Mouse (Mus musculus) forebrain, embryonic 12.5 days (tissue): Measurements from ENCODE around the gene Fggy. TPM values are rescaled to one million over a fixed set of nuclear protein-coding genes. Genes with fewer than 3 reads are reported as not detected.
A peak's percentile ranks its signal among the peaks of the same experiment; 100 is the strongest.

ENCODE experiments used
- ATAC-seq: fragments of 200-750 bp; cut with Nextera tagmentation; 2 replicates; pipeline ENCODE4 v1.8.0; 2017; ENCODE audit warnings: moderate TSS enrichment; ENCODE audit not compliant: low FRiP score
- H3K27ac ChIP-seq: fragments of 300-500 bp; sonication (generic); 2 replicates; pipeline ENCODE4 v1.5.1; 2016; ENCODE audit warnings: mild to moderate bottlenecking
- H3K27me3 ChIP-seq: fragments of 300-500 bp; sonication (generic); 2 replicates; pipeline ENCODE4 v1.6.1; 2016; ENCODE audit warnings: mild to moderate bottlenecking
- H3K36me3 ChIP-seq: fragments of 300-500 bp; sonication (generic); replicated peaks from 2 replicates; pipeline ENCODE4 v1.6.1; 2016; ENCODE audit warnings: mild to moderate bottlenecking
- H3K4me1 ChIP-seq: fragments of 300-500 bp; sonication (generic); 2 replicates; pipeline ENCODE4 v1.6.1; 2016
- H3K4me2 ChIP-seq: fragments of 300-500 bp; sonication (generic); 2 replicates; pipeline ENCODE4 v1.6.1; 2016; ENCODE audit warnings: mild to moderate bottlenecking, moderate library complexity
- H3K4me3 ChIP-seq: fragments of 300-500 bp; sonication (generic); replicated peaks from 2 replicates; pipeline ENCODE4 v1.5.1; 2016; ENCODE audit warnings: mild to moderate bottlenecking
- H3K9ac ChIP-seq: fragments of 300-500 bp; sonication (generic); 2 replicates; pipeline ENCODE4 v1.6.1; 2016; ENCODE audit warnings: mild to moderate bottlenecking
- H3K9me3 ChIP-seq: fragments of 300-500 bp; sonication (generic); 2 replicates; pipeline ENCODE4 v1.6.1; 2016
- WGBS: fragments of 180-500 bp; shearing (Covaris S2); methylation state at CpG from one replicate; pipeline ENCODE4 v1.1.7; 2016; 5-methylcytosine and 5-hydroxymethylcytosine counted together
- polyA plus RNA-seq: library from polyadenylated mRNA; unstranded; fragments of >200 nt; fragmentation: Nextera tagmentation; extraction: Ambion mirVana; gene quantifications from 2 replicates; pipeline ENCODE4 v1.2.1, GENCODE M21; 2016

The Fggy gene
- polyA plus RNA-seq, 1 experiment from 2014 or later: 7.7 TPM

DNA sequence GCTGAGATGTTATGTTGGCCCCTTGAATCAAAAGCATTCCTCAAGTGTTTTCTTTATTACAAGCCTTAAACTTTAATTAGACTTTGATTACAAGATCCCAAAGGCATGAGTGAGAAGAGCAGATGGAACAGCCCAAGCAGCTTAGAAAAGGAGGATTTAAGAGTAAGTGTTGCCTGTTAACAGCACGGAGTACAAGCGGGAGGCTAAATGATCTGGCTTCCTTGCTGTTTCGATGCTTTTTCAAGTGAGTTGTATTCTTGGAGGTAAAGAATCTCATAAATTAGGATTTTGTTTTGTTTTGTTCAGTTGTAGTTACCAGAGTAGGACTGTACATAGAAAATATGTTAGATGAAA lies 92.2 kb downstream of the Fggy start:
- Histone ChIP-seq H3K9ac (no peak overlapping the region), H3K9me3 (no peaks in the 10 kb centered on the region), H3K4me3 (no peak overlapping the region), H3K36me3 (no peaks in the 10 kb centered on the region), H3K27ac (no peak overlapping the region), H3K4me2 (no peak overlapping the region), H3K27me3 (no peaks in the 10 kb centered on the region), H3K4me1 (peaks cover 24% of the 10 kb centered on the region)
- no peak for ATAC-seq
- WGBS: 88% methylated on average over 3 of the region's 3 CpGs

DNA sequence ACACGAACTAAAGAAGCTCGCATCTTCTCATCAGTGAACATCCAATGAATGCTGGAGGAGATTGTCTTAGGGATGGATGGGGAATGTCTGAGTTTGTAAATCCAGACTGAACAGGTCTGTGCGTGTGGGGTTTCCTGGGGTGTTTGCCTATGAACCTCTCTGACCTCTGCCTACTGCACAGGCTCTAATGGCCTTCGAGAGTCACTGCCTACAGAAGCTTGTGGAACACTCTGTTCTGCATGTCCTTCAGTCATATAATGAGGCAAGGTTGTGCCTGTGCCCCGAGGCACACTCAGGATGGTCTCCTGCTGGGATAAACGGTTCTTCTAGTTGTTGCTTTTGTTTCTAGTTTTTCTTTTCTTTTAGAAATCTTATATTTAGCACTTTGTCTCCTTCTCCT lies 92.7 kb downstream of the Fggy start:
- Histone ChIP-seq H3K4me3 (no peak overlapping the region), H3K4me2 (no peak overlapping the region), H3K27me3 (no peaks in the 10 kb centered on the region), H3K9me3 (no peaks in the 10 kb centered on the region), H3K9ac (no peak overlapping the region), H3K36me3 (no peaks in the 10 kb centered on the region), H3K27ac (no peak overlapping the region), H3K4me1 (peaks cover 24% of the 10 kb centered on the region)
- WGBS: 57% methylated on average over 6 of the region's 6 CpGs
- no peak for ATAC-seq

DNA sequence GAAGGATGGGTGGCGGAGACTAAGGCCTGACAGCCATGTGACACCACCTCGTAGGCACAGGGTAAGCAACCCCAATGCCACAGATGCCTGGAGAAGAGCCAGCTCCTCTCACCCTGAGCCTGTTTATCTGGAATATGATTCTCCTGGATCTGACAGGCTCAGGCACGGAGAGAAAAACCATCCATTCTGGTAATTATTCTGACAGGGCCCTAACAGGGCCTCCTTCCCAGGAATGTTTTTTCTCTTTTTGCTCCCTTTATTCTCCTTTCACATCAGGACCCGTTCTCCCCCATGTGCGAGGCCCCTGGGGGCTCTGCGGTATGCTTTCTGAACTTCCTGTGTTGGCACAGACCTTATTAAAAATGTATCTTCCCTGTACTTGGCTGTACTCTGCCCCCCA lies 94.7 kb downstream of the Fggy start:
- no peak overlapping the region for H3K9ac ChIP-seq
- H3K27me3 ChIP-seq: no peaks in the 10 kb centered on the region
- peaks cover 24% of the 10 kb centered on the region for H3K4me1 ChIP-seq
- no peaks in the 10 kb centered on the region for H3K36me3 ChIP-seq
- H3K27ac ChIP-seq: 0 out of 2 replicates have a peak overlapping the region, but pooled peaks have one; percentile 15
- no peaks in the 10 kb centered on the region for H3K9me3 ChIP-seq
- 43% methylated on average over 6 of the region's 6 CpGs for WGBS
- ATAC-seq: no peak
- H3K4me2 ChIP-seq: no peak overlapping the region
- H3K4me3 ChIP-seq: no peak overlapping the region

DNA sequence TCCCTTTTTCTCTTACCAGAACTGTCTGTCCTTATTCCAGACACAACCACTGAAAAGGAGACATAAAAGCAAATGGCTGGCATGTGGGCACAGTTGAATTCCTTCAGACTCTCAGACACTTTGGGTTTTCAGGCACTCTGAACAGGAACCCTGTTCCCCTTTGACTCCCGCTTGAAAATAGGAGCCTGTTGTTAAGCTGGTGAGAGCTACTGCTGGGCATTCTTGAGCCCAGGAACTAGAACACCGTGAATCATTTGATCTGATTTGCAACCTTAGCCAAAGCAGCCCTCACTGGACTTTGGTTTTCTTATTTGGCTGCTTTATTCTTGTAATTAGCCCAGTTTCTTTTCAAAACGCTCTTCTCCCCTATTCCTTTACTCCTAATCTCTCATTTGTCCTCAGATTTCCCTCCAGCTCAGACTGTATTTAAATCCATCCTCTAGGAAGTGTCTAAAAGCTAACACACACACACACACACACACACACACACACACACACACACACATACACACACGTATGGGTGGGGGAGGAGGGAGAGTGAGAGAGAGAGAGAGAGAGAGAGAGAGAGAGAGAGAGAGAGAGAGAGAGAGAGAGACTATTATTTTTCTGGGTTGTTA lies 96.1 kb downstream of the Fggy start:
- no peaks in the 10 kb centered on the region for H3K9me3 ChIP-seq
- no peak overlapping the region for H3K4me3 ChIP-seq
- H3K36me3 ChIP-seq: no peaks in the 10 kb centered on the region
- H3K9ac ChIP-seq: no peak overlapping the region
- H3K4me1 ChIP-seq: peaks cover 24% of the 10 kb centered on the region
- peak overlapping the region; percentile 38 for H3K27ac ChIP-seq
- no peak overlapping the region for H3K4me2 ChIP-seq
- peak; percentile 51; the same call in 1 of the 2 replicates for ATAC-seq
- 15% methylated on average over 3 of the region's 4 CpGs for WGBS
- H3K27me3 ChIP-seq: no peaks in the 10 kb centered on the region

DNA sequence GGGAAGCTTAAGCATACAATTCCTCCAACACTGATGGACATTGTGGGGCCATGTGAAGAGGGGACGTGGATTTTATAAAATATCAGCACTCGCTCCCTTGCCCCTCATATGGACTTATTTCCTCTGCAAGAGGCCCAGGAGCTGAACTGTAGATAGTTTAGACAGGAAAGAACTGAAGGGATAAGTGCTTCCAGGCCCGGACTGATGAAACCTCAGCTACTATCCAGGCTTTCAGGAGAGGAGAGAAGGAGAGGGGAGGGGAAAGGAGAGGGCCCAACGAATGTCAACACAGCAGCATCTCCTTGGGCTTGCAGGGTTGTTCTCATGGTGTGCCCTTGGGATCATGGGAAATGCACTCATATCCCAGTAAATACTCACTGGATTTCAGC lies 96.6 kb downstream of the Fggy start:
- H3K4me3 ChIP-seq: no peak overlapping the region
- no peak overlapping the region for H3K9ac ChIP-seq
- H3K4me1 ChIP-seq: peaks cover 24% of the 10 kb centered on the region
- no peak for ATAC-seq
- H3K27me3 ChIP-seq: no peaks in the 10 kb centered on the region
- WGBS: 46% methylated on average over 4 of the region's 4 CpGs
- peak overlapping the region; percentile 46; the same call in 1 of the 2 replicates for H3K27ac ChIP-seq
- no peaks in the 10 kb centered on the region for H3K36me3 ChIP-seq
- H3K4me2 ChIP-seq: no peak overlapping the region
- H3K9me3 ChIP-seq: no peaks in the 10 kb centered on the region

DNA sequence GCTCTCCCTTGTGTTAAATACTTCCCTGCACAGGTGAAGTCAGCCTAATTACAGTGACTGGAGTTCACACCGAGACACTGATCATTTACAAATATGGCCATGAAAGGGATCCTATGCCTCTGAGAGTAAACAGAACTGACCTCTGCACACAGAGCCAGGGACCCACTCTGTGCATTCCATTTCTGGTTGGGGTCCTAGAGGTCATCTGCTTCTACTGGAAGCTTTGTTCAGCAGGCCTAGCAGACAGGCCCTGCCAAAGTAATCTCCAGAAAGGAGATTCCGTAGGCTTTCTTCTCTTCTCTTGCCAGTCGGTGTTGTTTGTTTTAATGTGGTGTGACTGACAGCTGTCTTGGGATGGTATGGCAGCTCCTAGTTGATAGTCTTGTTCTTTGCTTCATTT lies 101.7 kb downstream of the Fggy start:
- H3K36me3 ChIP-seq: no peaks in the 10 kb centered on the region
- no peak overlapping the region for H3K27ac ChIP-seq
- H3K4me1 ChIP-seq: 0 out of 2 replicates have a peak, but pooled peaks cover under 1% of the 10 kb centered on the region
- H3K4me3 ChIP-seq: no peak overlapping the region
- 51% methylated on average over 3 of the region's 3 CpGs for WGBS
- ATAC-seq: no peak
- no peak overlapping the region for H3K4me2 ChIP-seq
- no peaks in the 10 kb centered on the region for H3K27me3 ChIP-seq
- H3K9me3 ChIP-seq: no peaks in the 10 kb centered on the region
- no peak overlapping the region for H3K9ac ChIP-seq

DNA sequence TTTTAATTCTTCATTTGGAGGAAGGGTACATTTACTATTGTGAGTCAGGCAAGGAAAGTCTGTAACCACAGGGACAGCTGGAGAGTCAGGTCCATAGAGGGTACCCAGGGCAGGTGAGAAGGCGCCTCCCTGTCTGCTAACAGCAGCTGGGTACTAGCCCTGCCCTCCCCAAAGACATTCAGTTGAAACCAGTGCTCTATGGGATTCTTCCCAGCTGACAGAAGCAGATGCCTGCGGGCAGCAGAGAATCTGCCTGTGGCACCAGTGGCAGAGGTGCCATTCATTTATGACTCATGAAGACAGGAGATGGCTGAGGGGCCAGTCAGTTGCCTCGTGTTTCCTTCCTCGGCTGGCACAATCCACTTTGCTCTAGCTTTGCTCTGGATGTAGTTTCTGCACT lies 106.3 kb downstream of the Fggy start:
- 83% methylated on average over 4 of the region's 4 CpGs for WGBS
- H3K36me3 ChIP-seq: no peaks in the 10 kb centered on the region
- no peaks in the 10 kb centered on the region for H3K9me3 ChIP-seq
- H3K4me2 ChIP-seq: no peak overlapping the region
- no peak overlapping the region for H3K9ac ChIP-seq
- H3K4me3 ChIP-seq: no peak overlapping the region
- no peaks in the 10 kb centered on the region for H3K27me3 ChIP-seq
- ATAC-seq: no peak
- no peak overlapping the region for H3K27ac ChIP-seq
- H3K4me1 ChIP-seq: 0 out of 2 replicates have a peak, but pooled peaks cover 3% of the 10 kb centered on the region

DNA sequence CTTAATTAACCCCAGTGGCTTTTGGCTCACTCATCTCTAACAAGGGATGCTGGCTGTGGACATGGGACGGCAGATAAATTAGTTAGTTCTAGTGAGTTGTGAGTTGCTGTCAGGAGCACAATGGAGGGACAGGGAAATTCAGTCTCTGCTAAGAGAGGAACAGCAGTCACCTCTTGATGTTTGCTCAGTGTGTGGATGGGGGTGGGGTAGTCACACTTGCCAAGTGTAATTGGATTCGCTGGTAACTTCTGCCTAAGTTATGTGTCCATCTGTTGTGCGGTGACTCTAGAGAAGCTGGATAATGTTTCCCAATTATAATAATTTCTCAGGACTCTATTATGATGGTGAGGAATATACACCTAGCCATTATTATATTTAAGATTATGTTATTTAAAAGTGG lies 107.0 kb downstream of the Fggy start:
- no peak for ATAC-seq
- 71% methylated on average over 3 of the region's 3 CpGs for WGBS
- no peak overlapping the region for H3K4me2 ChIP-seq
- no peaks in the 10 kb centered on the region for H3K27me3 ChIP-seq
- H3K27ac ChIP-seq: no peak overlapping the region
- no peaks in the 10 kb centered on the region for H3K9me3 ChIP-seq
- H3K4me1 ChIP-seq: peaks cover 4% of the 10 kb centered on the region; the same call in 1 of the 2 replicates
- H3K4me3 ChIP-seq: no peak overlapping the region
- no peaks in the 10 kb centered on the region for H3K36me3 ChIP-seq
- H3K9ac ChIP-seq: no peak overlapping the region

DNA sequence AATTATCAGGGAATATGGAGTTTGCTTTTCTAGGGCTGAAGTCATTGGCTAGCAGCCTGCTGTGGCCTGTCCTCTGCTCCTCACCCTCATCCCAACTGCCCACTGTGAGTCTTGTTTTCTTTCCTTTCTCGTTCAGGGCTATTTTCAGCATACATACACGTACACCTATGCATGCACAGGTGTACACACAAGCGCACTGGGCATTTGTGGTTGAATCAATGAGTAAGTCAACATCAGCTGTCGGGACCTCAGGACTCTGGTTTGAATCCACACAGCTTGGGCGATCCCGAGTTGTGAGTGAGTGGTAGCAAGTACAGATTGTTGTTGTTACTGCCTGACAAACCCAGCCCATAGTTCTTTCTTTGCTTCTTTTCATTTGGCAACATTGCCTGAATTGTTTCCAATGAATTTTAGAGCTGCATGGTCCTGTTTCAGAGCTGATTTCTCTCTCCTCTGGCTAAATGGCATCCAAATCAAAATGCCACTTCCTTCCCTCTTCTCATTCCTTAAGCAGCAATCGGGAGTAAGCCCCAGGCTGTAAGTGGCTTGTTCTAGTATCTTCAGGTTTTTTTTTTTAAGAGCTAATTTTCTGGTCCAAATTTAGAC lies 109.1 kb downstream of the Fggy start:
- 81% methylated on average over 7 of the region's 7 CpGs for WGBS
- no peak for ATAC-seq

DNA sequence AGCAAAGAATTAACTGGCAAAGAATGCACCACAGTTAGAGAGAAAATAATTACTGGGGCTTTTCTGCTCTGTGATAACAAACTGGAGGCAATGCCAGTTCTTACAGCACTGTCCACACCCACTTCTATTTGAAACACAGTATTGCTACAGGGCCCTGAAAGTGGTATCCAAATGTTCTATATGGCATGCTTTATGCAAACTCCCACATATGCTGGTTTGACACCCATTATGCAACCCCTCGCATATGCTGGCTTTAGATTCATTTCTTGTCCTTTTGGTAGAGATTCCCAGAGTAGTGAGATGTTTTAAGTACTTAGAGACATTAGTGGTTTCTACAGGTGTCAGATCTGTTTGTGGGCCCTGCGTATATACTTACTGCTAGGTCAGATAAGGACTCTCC lies 109.6 kb downstream of the Fggy start:
- Histone ChIP-seq H3K36me3 (no peaks in the 10 kb centered on the region), H3K27ac (no peak overlapping the region), H3K4me3 (no peak overlapping the region), H3K4me1 (peaks cover 6% of the 10 kb centered on the region; the same call in 1 of the 2 replicates), H3K9me3 (no peaks in the 10 kb centered on the region), H3K27me3 (no peaks in the 10 kb centered on the region), H3K4me2 (no peak overlapping the region), H3K9ac (no peak overlapping the region)
- 94% methylated on average over 2 of the region's 2 CpGs for WGBS
- no peak for ATAC-seq

More for the DNA sequence above, 109.1 kb downstream of the Fggy start:
- no peaks in the 10 kb centered on the region for H3K36me3 ChIP-seq
- no peaks in the 10 kb centered on the region for H3K27me3 ChIP-seq
- H3K27ac ChIP-seq: no peak overlapping the region
- no peak overlapping the region for H3K4me3 ChIP-seq
- H3K9ac ChIP-seq: no peak overlapping the region
- no peaks in the 10 kb centered on the region for H3K9me3 ChIP-seq
- peaks cover 6% of the 10 kb centered on the region; the same call in 1 of the 2 replicates for H3K4me1 ChIP-seq
- no peak overlapping the region for H3K4me2 ChIP-seq

DNA sequence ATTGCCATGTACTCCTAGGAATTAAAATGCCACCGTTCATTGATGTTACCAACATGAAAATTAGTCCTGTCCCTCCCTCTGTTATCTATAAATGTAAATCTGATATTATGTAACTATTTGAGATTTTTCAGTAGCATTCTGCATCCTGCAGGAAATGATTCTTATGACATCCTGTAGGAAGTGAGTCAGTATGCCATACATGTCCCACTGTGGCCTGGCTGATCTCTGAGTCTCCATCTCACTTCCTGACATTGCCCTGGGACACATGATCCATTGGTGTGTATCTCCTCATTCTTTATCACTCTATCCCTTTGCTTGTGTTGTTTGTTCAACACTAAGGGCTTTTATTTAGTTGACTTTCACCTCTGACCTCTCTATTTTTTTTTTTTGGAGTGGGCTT lies 110.3 kb downstream of the Fggy start:
- Histone ChIP-seq H3K4me1 (peaks cover 6% of the 10 kb centered on the region; the same call in 1 of the 2 replicates), H3K4me3 (no peak overlapping the region), H3K27me3 (no peaks in the 10 kb centered on the region), H3K36me3 (no peaks in the 10 kb centered on the region), H3K9me3 (no peaks in the 10 kb centered on the region), H3K4me2 (no peak overlapping the region), H3K27ac (no peak overlapping the region), H3K9ac (no peak overlapping the region)
- 88% methylated on average over 1 of the region's 1 CpGs for WGBS
- no peak for ATAC-seq

DNA sequence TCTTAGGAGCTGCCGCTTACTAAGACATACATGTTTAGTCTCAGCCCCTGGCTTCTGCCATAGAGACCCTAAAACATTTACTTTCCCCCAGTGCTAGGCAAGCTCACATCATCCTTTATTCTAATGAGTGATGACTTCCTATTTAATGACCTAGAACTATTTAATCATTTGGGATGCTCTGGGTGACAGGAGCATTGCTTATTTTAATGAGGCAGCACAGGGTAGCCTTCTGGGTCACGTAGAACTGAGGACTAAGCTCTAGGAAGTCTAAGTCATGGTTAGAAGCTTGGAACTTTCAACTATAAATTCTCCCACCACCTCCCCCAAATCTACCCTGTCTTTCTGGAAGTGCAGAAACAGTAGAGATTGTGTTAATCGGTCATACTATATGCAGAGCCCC lies 111.2 kb downstream of the Fggy start:
- Histone ChIP-seq H3K9me3 (no peaks in the 10 kb centered on the region), H3K4me1 (peaks cover 6% of the 10 kb centered on the region; the same call in 1 of the 2 replicates), H3K27ac (no peak overlapping the region), H3K9ac (no peak overlapping the region), H3K36me3 (no peaks in the 10 kb centered on the region), H3K4me3 (no peak overlapping the region), H3K27me3 (no peaks in the 10 kb centered on the region), H3K4me2 (no peak overlapping the region)
- whole genome bisulfite sequencing: 94% methylated on average over 3 of the region's 3 CpGs
- ATAC-seq: no peak

DNA sequence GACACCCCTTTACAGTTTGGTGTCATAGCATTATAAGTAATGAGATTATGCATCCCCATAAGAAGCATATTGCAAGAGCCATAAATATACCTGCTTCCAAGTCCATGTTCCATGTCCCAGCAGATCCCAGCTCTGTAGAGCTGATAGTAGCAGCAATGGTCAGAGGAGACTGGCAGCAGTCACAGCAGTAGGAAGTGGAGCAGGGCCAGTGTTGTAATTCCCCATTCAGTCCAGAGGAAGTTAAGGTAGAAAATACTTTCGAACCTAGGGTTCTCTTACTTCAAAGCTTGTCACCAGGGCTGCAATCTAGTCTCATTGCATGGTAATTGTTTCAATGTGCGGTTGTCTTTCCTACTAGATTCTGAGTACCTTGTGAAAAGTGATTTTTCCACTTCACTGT lies 112.0 kb downstream of the Fggy start:
- no peaks in the 10 kb centered on the region for H3K27me3 ChIP-seq

More for the DNA sequence above, 112.0 kb downstream of the Fggy start:
- Histone ChIP-seq H3K9me3 (no peaks in the 10 kb centered on the region), H3K4me1 (peaks cover 3% of the 10 kb centered on the region; the same call in 1 of the 2 replicates), H3K4me3 (no peak overlapping the region), H3K27ac (no peak overlapping the region), H3K4me2 (no peak overlapping the region), H3K9ac (no peak overlapping the region), H3K36me3 (no peaks in the 10 kb centered on the region)
- 56% methylated on average over 2 of the region's 2 CpGs for WGBS
- ATAC-seq: no peak
